Mouse (Mus musculus): ENCODE data around the gene Pcdh15. TPM values are rescaled to one million over a fixed set of nuclear protein-coding genes. Genes with fewer than 3 reads are reported as not detected.

The Pcdh15 gene
- polyA plus RNA-seq, 1 experiment from 2014 or later, result 0.53 TPM

- Histone ChIP-seq H3K4me2 (no peak overlapping the region), H3K36me3 (ENCODE audit: control insufficient read depth, insufficient read depth, low read length) (no peaks in the 10 kb centered on the region), H3K27me3 (ENCODE audit: control insufficient read depth, insufficient read depth, low read length) (no peaks in the 10 kb centered on the region), H3K4me3 (ENCODE audit: low read depth, low read length) (no peak overlapping the region), H3K9ac (ENCODE audit: low read length) (no peak overlapping the region), H3K4me1 (ENCODE audit: control insufficient read depth, insufficient read depth, low read length) (no peaks in the 10 kb centered on the region), H3K9me3 (ENCODE audit: control insufficient read depth, low read length) (no peaks in the 10 kb centered on the region), H3K27ac (ENCODE audit: low read depth, low read length) (no peak overlapping the region)
- DNase-seq (ENCODE audit: low spot score, missing footprints), result no peak
- ATAC-seq (ENCODE audit: low FRiP score), result no peak
- WGBS, result 83% methylated on average over 3 of the region's 3 CpGs
Measured at GRCm38 (mm10) chr10:74307035-74307434, 1207.9 kb downstream of the Pcdh15 start.

- WGBS, result 90% methylated on average over 2 of the region's 2 CpGs
- no peak for DNase-seq (ENCODE audit: low spot score, missing footprints)
- H3K4me1 ChIP-seq (ENCODE audit: control insufficient read depth, insufficient read depth, low read length), result no peaks in the 10 kb centered on the region
- no peaks in the 10 kb centered on the region for H3K36me3 ChIP-seq (ENCODE audit: control insufficient read depth, insufficient read depth, low read length)
- no peaks in the 10 kb centered on the region for H3K27me3 ChIP-seq (ENCODE audit: control insufficient read depth, insufficient read depth, low read length)
- H3K9me3 ChIP-seq (ENCODE audit: control insufficient read depth, low read length), result no peaks in the 10 kb centered on the region
- H3K27ac ChIP-seq (ENCODE audit: low read depth, low read length), result no peak overlapping the region
- no peak for ATAC-seq (ENCODE audit: low FRiP score)
- H3K9ac ChIP-seq (ENCODE audit: low read length), result no peak overlapping the region
- H3K4me3 ChIP-seq (ENCODE audit: low read depth, low read length), result no peak overlapping the region
- no peak overlapping the region for H3K4me2 ChIP-seq
Measured at GRCm38 (mm10) chr10:74316091-74316490, 1216.9 kb downstream of the Pcdh15 start.

GRCm38 (mm10) chr10:74335412-74335811 is 1236.3 kb downstream of the Pcdh15 start:
- Histone ChIP-seq H3K27me3 (ENCODE audit: control insufficient read depth, insufficient read depth, low read length) (no peaks in the 10 kb centered on the region), H3K36me3 (ENCODE audit: control insufficient read depth, insufficient read depth, low read length) (no peaks in the 10 kb centered on the region), H3K9ac (ENCODE audit: low read length) (no peak overlapping the region), H3K4me3 (ENCODE audit: low read depth, low read length) (no peak overlapping the region), H3K4me2 (no peak overlapping the region), H3K27ac (ENCODE audit: low read depth, low read length) (no peak overlapping the region), H3K9me3 (ENCODE audit: control insufficient read depth, low read length) (no peaks in the 10 kb centered on the region), H3K4me1 (ENCODE audit: control insufficient read depth, insufficient read depth, low read length) (no peaks in the 10 kb centered on the region)
- ATAC-seq (ENCODE audit: low FRiP score) (no peak), DNase-seq (ENCODE audit: low spot score, missing footprints) (no peak)
- WGBS, result 95% methylated on average over 7 of the region's 7 CpGs

- H3K9ac ChIP-seq (ENCODE audit: low read length), result no peak overlapping the region
- 90% methylated on average over 3 of the region's 3 CpGs for WGBS
- H3K9me3 ChIP-seq (ENCODE audit: control insufficient read depth, low read length), result no peaks in the 10 kb centered on the region
- H3K27ac ChIP-seq (ENCODE audit: low read depth, low read length), result no peak overlapping the region
- ATAC-seq (ENCODE audit: low FRiP score) (no peak), DNase-seq (ENCODE audit: low spot score, missing footprints) (no peak)
- no peaks in the 10 kb centered on the region for H3K4me1 ChIP-seq (ENCODE audit: control insufficient read depth, insufficient read depth, low read length)
- H3K4me2 ChIP-seq, result no peak overlapping the region
- no peaks in the 10 kb centered on the region for H3K36me3 ChIP-seq (ENCODE audit: control insufficient read depth, insufficient read depth, low read length)
- H3K4me3 ChIP-seq (ENCODE audit: low read depth, low read length), result no peak overlapping the region
- no peaks in the 10 kb centered on the region for H3K27me3 ChIP-seq (ENCODE audit: control insufficient read depth, insufficient read depth, low read length)
Measured at GRCm38 (mm10) chr10:74339247-74340160, 1240.4 kb downstream of the Pcdh15 start.

- Histone ChIP-seq H3K4me3 (ENCODE audit: low read depth, low read length) (no peak overlapping the region), H3K9me3 (ENCODE audit: control insufficient read depth, low read length) (no peaks in the 10 kb centered on the region), H3K36me3 (ENCODE audit: control insufficient read depth, insufficient read depth, low read length) (no peaks in the 10 kb centered on the region), H3K27ac (ENCODE audit: low read depth, low read length) (no peak overlapping the region), H3K27me3 (ENCODE audit: control insufficient read depth, insufficient read depth, low read length) (no peaks in the 10 kb centered on the region), H3K9ac (ENCODE audit: low read length) (no peak overlapping the region), H3K4me1 (ENCODE audit: control insufficient read depth, insufficient read depth, low read length) (no peaks in the 10 kb centered on the region), H3K4me2 (no peak overlapping the region)
- 65% methylated on average over 5 of the region's 5 CpGs for WGBS
- ATAC-seq (ENCODE audit: low FRiP score), result no peak
- DNase-seq (ENCODE audit: low spot score, missing footprints), result no peak
Measured at GRCm38 (mm10) chr10:74359526-74359925, 1260.4 kb downstream of the Pcdh15 start.

- WGBS, result 89% methylated on average over 1 of the region's 1 CpGs
- no peaks in the 10 kb centered on the region for H3K9me3 ChIP-seq (ENCODE audit: control insufficient read depth, low read length)
- H3K4me1 ChIP-seq (ENCODE audit: control insufficient read depth, insufficient read depth, low read length), result no peaks in the 10 kb centered on the region
- H3K27ac ChIP-seq (ENCODE audit: low read depth, low read length), result no peak overlapping the region
- no peaks in the 10 kb centered on the region for H3K36me3 ChIP-seq (ENCODE audit: control insufficient read depth, insufficient read depth, low read length)
- no peak overlapping the region for H3K4me2 ChIP-seq
- DNase-seq (ENCODE audit: low spot score, missing footprints), result no peak
- H3K9ac ChIP-seq (ENCODE audit: low read length), result no peak overlapping the region
- H3K4me3 ChIP-seq (ENCODE audit: low read depth, low read length), result no peak overlapping the region
- no peaks in the 10 kb centered on the region for H3K27me3 ChIP-seq (ENCODE audit: control insufficient read depth, insufficient read depth, low read length)
- ATAC-seq (ENCODE audit: low FRiP score), result no peak
Measured at GRCm38 (mm10) chr10:74378697-74379096, 1279.6 kb downstream of the Pcdh15 start.

GRCm38 (mm10) chr10:74379276-74380134 is 1280.4 kb downstream of the Pcdh15 start:
- Histone ChIP-seq H3K27ac (ENCODE audit: low read depth, low read length) (no peak overlapping the region), H3K9ac (ENCODE audit: low read length) (no peak overlapping the region), H3K9me3 (ENCODE audit: control insufficient read depth, low read length) (no peaks in the 10 kb centered on the region), H3K4me1 (ENCODE audit: control insufficient read depth, insufficient read depth, low read length) (no peaks in the 10 kb centered on the region), H3K4me2 (no peak overlapping the region), H3K4me3 (ENCODE audit: low read depth, low read length) (no peak overlapping the region), H3K27me3 (ENCODE audit: control insufficient read depth, insufficient read depth, low read length) (no peaks in the 10 kb centered on the region), H3K36me3 (ENCODE audit: control insufficient read depth, insufficient read depth, low read length) (no peaks in the 10 kb centered on the region)
- DNase-seq (ENCODE audit: low spot score, missing footprints) (no peak), ATAC-seq (ENCODE audit: low FRiP score) (no peak)
- 75% methylated on average over 7 of the region's 7 CpGs for WGBS

GRCm38 (mm10) chr10:74387538-74388499 is 1288.7 kb downstream of the Pcdh15 start:
- ATAC-seq (ENCODE audit: low FRiP score) (no peak; the same call in 1 of the 2 replicates), DNase-seq (ENCODE audit: low spot score, missing footprints) (no peak)

More at GRCm38 (mm10) chr10:74387538-74388499, 1288.7 kb downstream of the Pcdh15 start:
- WGBS, result 89% methylated on average over 10 of the region's 10 CpGs
- Histone ChIP-seq H3K9ac (ENCODE audit: low read length) (no peak overlapping the region), H3K4me1 (ENCODE audit: control insufficient read depth, insufficient read depth, low read length) (no peaks in the 10 kb centered on the region), H3K27me3 (ENCODE audit: control insufficient read depth, insufficient read depth, low read length) (no peaks in the 10 kb centered on the region), H3K36me3 (ENCODE audit: control insufficient read depth, insufficient read depth, low read length) (no peaks in the 10 kb centered on the region), H3K9me3 (ENCODE audit: control insufficient read depth, low read length) (no peaks in the 10 kb centered on the region), H3K4me3 (ENCODE audit: low read depth, low read length) (no peak overlapping the region), H3K27ac (ENCODE audit: low read depth, low read length) (no peak overlapping the region), H3K4me2 (no peak overlapping the region)

Data from midbrain, embryonic 11.5 days (tissue).